Mouse (Mus musculus): ENCODE measurements around the gene Igfbp3.
A peak's percentile ranks its signal among the peaks of the same experiment; 100 is the strongest.

Gene Igfbp3

DNA sequence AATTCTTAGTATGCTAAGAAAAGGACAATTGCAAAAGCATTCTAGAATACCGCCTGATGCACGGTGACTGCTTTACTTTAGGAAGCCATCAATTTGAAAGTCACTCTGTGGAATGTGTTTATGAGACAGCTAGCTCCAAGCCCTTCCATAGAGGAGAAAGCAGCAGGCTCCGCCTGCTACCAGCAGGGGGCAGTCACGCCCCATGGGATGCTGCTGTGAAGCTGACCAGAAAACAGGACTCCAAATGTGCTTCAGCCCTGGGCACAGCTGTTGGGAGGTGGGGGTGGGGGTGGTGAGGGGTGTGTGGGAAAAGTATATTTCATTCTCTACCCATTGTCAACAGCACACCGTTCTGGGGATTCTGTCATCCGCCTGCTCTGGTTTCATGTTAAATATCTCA lies 3.4 kb downstream of the Igfbp3 start:
- DNase-seq, result peak; percentile 79

DNA sequence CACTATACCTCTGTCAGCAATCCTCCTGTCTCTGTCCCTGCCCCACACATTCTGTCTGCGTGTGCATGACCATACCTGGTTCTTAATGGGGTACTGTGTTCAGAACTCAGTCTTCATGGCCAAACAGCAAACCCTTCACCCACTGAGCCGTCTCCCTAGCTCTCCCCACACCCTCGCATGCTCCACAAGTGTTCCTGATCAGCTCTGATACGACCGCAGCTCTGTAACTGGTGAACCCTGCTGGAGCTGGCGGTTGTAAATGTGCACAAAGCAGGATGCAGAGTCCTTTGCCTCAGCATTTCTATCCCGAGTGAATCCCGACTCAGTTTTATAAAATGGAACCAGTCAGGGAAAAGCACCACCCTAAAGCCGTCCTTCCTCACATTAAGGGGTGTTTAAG lies 9.9 kb downstream of the Igfbp3 start:
- no peak for DNase-seq

DNA sequence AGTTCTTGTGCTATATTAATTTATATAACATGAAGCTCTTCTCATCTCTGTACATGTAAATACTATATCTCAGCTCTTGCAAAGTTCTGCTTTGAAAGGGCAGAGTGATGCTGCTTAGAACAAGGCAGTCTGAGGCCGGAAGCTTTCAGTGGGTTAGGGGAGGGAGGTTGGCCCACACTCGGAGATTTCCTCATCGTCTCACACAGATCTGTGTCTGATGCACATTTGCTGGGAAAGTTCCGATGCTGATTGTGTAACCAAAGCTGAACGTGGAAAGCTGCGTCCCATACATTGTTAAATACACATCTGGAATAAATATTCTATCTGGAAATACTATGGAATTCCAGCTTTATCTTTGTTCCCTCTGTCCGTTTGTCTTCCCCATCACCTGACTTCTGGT lies 11.5 kb downstream of the Igfbp3 start:
- no peak for DNase-seq

DNA sequence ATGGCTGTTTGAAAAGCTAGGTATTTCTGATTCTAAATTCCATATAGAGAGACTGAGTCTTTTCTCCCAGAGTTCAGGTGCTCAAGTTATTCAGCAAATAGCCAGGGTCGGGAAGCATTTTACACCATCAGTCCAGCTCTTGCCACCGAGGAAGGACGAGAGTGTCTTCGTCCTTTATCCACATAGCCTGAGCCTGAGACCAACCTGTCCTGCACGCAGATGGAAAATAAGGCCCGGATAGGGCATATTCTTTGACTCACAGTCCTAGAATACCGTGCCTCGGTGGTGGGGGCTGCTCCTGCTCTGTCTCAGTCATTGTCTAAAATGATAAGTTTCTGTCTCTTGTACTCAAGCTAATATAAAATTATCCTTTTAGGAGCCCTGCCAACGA lies 13.3 kb downstream of the Igfbp3 start:
- DNase-seq, result no peak

DNA sequence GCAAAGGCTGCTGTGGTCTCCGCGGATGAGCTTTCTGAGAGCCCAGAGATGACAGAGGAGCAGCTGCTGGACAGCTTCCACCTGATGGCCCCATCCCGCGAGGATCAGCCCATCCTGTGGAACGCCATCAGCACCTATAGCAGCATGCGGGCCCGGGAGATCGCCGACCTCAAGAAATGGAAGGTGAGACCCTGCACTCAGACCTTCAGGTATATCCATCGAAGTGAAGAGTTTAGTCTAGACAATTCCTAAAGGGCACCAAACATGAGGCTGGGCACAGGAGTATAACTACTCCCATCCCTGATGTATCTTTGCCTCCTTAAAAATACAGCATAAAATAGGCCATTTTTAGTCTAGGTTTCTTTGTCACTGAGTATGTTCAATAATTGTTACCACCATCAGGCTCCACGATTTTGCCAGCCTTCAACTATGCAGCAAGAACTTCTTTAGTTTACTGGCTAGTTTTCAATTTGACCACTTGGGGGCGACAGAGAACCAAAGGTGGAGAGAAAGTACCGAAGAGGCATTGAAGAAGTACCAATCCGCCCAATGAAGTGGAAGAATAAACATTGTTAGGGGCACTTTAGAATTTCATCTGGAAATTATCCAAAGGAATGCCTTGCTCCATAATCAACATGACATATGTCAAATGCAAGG lies 13.9 kb downstream of the Igfbp3 start:
- no peak for DNase-seq

DNA sequence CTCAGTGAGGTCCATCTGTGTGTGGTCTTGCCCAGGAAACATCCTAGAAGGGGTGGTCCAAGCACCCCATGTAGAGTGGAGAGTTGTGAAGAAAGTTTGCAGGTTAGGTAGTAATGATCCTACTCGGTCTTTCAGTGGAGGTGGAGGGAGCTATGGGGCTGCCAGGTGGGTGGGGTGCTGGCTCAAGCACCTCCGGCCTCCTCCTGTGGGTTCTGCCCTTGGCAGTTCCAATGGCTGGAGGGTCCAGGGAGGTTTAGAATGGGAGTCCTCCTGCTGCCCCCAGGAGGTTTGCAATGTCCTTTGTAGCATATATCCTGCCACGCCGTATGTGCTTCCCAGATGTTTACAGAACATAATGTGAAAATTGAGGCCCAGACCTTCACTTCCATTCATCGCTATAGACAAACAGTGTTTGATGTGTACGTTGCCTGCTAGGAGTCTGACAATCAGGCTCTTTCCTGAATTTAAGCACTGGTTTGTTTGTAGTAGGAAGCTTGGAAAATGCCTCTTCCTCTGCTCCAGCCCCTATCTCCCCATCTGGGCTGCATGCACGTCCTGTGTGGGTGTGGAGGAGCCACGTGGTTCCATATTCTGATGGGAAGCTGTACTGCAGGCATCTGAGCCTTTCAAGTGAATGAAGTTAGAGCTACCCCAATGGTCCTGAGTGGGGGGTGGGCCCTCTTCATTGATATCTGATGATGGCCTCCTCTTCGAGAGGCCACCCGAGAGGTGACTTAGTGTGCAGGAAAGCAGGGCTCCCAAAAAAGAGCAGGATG lies 15.1 kb downstream of the Igfbp3 start:
- DNase-seq, result no peak

DNA sequence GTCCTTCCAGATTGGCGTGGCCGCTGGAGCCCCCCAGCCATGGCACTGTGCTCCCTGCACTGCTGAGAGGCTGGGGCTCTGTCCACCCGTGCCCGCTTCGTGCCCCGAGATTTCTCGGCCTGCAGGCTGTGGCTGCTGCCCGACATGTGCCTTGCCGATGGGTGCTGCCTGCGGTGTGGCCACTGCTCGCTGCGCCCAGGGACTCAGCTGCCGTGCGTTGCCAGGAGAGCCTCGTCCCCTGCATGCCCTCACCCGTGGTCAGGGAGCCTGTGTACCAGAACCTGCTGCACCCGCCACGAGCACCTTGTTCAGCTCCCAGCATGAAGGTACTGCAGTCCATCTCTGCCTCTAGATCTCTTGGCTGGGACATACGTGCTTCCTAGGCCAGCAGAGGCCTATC lies 15.7 kb downstream of the Igfbp3 start:
- no peak for DNase-seq

DNA sequence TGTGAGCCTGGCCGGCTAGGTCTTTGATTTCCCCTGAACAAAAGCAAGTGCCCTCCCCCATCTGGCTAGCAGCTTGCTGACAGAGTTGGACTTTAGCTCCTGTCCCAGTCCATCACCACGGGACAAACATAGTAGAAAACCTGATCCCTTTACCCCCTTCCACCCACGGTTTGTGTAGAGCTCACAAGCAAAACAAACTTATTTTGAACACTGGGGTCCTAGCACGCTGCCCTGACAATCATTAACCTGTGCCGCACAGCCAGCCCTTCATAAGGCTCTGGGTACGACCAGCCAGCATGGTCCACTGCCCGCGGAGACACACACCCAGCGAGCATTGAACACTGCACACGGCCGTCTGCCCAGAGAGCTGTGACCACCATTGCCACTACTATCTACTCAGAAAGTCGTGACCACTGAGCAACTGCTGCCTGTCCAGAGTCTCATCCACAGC lies 16.2 kb downstream of the Igfbp3 start, which contains the start of gene Igfbp1:
Igfbp1 (plus strand) TSS at position 292 of the 451 bp plus-strand sequence.
- DNase-seq, result no peak

DNA sequence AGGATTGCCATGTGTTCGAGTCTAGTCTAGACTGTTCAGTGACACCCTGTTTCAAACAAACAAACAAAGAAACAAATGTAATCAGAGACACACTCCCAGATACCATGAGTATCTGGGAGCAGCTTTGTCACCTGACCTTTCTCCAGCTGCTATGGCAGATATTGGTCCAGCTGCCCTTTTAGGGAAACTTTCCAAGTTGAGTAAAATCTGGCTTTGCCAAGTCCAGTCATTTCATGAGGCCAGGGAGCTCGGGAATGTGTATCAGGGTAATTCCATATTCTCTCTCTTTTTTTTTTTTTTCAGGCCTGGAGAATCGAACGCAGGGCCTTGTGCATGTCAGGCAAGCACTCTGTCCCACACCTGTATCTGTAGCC lies 18.4 kb downstream of the Igfbp3 start:
- DNase-seq, result no peak

DNA sequence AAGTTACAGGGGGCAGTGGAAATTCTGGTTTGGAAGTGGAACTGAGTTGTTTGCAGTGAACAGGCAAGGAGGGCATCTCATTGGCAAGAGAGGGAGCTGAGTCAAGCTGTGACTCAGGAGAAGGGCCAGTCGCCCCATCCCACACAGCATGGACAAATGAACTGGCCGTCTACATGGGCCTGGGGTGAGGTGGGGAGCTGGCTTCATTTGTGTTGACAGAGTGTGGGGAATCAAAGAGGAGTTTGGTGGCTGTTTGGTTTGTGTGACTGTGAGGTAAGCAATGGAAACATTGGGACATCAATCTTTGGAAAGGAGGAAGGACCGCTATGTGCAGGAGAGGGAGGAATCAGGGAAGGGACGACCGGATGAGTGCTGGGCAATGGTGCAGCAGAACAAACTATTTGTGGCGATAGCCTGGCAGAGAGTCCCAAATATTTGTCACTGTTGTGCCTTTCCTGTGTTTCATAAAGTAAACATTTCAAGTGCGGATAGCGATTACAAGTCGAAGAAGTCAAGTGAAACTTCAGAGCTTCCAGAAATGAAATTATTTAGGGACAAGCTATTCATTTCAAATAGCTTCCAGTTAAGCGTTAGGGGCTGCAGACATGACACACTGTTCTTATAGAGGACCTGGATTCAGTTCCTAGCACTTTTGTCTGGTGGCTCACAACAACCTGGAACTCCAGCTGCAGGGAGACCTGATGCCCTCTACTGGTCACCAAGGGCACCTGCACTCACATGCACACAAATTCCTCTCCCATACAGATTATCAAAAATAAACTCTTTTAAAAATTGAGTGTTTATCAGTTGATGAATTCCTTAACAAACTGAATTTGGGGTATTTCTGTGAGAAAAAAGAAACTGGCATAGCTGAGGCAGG lies 19.1 kb downstream of the Igfbp3 start:
- no peak for DNase-seq

DNA sequence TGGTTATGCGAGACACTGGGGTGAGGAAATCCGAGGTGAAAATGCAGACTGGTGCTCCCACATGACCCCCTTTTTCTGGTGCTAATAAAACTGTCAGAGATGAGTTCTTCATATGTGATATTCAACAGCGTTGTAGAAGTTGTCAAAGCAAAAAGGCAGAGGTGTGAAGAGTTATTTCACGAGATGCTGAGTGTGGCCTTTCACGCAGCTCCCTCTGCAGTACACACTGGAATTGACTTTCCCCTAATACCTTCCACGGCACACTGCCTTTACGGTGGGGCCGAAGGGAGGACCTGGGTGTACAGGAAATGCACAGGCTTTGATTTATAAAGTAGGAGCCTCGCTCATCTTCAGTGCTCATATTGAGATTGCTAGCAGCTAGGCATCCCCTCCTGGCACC lies 20.6 kb downstream of the Igfbp3 start:
- DNase-seq, result no peak

DNA sequence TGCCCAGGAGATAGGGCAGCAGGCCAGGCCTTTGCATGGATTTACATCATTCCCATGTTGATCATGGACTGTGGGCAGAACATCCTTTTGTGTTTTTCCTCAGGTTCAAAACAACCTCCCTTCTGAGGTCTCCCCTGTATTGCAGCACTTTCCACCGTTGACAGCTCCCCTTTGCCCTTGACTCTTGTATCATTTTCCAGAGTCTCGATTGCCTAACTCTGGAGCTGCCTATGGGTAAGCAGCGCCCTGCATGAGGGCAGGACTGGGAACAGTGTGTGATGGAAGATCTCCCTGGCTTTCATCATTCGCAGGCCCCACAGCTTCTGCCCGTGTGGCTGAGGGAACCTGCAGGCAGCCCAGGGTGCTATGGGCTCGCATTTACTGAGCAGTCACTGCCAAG lies 21.0 kb downstream of the Igfbp3 start:
- no peak for DNase-seq

DNA sequence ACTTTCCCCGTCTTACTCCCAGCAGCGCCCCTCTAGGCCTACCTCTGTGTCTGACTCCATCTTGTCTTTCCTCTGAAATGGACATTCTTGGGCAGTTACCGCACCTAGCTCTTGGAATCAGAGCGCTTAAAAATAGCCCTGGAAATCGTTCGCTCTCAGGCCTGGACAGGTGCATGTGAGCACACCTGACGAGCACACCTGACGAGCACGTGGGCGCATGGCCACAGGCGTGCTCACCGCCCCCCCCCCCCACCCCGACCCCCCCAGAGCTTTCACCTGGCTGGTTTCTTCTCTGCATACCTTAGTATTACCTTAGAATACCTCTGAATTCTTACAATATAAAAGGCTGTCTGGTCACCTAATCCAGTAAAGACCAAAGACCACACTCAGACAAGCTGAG lies 25.3 kb downstream of the Igfbp3 start, which contains the start of gene Gm11985:
Gm11985 (minus strand) TSS at position 101 of the 400 bp plus-strand sequence.
- no peak for DNase-seq

DNA sequence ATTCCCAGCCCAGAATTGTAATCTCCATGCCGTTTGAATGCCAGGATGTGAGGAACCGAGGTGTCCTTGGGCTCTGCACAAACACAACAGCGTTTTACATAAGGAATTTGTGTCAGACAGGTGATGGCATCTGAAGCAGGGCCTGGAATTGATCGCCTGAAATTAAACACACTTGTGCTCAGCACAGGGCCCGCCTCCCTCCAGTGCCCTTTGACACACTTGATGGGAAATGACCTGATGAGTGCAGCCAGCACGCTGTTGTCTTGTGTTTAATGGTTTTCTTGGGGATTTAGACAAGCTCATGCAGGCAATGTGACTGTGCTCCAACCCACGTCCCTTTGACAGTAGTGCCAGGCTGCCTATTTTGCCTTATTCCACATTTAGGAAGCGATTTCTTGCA lies 26.3 kb downstream of the Igfbp3 start:
- DNase-seq, result no peak

DNA sequence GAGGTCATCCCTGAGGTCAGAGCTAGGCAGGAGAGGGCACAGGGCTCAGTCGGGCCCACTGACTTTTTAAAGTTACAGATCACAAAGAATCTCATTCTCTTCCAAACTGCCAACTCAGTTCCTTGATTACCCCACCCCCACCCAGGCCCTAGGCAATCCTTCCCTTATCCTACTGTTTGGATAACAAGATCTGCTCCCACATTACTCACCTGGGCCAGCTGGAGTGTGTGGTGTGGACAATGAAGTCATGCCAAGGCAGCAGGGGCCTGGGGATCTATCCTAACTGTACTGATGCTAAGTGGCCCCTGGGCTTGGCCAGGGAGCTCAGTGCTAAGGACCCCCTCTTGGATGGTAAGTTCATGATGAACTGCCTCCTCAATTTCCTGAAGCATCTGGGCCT lies 29.3 kb downstream of the Igfbp3 start:
- DNase-seq, result no peak

DNA sequence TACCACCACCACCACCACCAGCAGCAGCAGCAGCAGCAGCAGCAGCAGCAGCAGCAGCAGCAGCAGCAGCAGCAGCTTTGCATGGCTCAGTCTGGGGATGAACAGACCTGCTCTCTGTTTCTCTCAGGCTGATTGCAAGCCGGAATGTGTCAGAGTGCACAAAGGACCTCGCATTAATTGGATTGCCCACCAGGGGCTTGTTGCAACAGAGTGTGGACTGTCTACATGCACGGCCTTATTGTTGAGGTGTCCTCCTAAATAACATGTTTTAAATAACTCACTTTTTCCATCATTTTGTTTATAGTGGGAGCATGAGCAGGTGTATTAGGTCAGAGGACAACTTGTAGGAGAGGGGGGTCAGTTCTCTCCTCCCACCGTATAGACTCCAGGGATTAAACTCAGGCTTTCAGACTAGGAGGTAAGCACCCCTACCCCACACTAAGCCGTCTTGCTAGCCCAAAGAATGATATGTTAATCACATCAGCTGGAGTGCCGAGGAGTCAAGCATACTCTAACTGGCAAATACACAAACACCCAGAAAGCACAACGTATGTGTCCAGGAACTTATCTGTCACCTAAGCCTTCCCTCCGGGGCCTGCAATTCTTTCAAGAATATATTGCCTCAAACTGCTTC lies 31.2 kb downstream of the Igfbp3 start:
- DNase-seq, result no peak

DNA sequence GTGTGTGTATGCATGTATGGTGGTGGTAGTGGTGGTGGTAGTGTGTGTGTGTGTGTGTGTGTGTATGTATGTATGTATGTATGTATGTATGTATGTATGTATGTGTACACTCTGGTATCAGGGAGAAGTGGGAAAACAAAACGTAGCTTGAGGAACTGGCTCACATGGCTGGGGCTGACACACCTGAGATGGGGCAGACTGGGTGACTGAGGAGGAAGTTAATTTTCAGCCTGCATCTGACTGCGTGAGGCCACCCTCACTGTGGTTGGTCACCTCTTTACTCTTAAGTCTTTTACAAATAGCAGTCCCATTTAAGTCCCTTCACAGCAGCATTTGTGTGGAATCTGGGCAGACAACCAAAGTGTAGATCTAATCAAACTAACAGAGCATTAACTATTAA lies 34.4 kb downstream of the Igfbp3 start:
- no peak for DNase-seq

DNA sequence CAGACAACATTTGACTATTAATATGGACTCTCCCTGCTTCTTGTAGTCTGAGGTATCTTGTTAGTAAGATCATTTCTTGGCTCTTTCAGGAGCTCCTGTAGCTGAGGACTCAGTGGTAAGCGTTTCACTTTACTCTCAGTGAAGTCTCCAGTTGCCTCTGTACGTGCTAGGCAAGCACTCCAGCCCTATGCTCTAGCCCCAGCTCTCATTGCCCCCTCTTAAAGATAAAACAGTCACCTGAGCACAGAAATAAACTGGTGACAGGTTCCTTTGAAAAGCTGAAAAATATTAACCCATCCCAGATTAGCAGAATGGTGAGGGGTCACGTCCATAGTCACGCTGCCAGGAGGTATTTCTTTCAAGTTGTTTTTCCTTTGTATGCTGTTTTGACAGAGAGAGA lies 35.0 kb downstream of the Igfbp3 start:
- DNase-seq, result no peak

DNA sequence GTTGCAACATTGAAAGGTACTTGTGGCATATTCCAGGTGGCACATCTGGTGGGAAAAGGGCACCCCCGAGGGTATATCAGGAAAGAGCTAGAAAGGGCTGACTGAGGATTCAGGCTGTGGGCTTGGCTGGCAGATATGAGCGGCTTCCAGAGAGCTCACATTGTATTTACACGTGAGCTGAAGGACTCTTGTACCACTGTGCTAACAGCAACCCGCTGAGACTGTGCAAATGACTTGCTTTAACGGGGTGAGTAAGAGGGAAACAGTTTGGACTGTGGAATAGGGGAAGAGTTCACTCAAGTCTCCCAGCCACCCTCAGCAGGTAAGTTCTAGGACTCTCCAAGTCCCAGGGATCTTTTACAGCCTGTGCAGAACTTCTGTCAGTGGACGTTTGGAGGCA lies 40.1 kb downstream of the Igfbp3 start:
- DNase-seq, result no peak

DNA sequence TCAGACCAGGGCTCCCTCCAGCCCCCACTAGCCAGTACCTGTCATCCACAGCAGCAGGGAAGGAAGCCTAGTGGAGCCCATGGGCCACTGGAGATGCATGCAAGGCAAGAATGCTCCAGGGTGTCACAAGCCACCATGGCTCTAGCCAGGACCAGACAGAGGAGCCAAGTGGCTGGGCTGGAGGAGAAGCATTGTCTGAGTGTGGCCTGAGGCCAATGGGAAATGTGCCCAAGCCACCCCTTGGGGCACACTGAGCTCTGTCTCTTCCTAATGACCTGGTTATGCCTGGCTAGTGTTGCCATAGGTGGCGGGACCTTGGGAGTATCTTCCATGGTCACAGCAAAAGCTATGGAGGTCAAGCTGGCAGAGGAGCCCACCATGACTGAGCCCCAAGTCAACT lies 44.1 kb downstream of the Igfbp3 start:
- DNase-seq, result no peak

DNA sequence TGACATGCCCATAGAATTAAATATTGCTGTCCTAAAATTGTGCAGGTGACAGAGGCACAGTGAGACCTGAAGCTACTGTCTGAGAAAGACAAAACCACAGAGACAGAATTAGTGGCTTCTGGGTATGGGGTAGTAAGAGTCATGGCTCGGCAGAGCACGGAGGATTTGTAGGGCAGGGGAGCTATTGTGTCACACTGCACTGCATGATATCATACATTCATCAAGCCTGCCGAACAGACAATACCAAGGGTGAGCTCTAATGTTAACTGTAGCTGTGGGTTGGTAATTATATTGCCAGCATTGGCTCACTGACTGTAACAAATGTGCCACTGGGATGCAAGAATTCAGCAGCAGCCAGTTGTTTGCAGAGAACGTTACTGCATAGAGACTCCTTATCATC lies 49.3 kb downstream of the Igfbp3 start:
- DNase-seq, result no peak

DNA sequence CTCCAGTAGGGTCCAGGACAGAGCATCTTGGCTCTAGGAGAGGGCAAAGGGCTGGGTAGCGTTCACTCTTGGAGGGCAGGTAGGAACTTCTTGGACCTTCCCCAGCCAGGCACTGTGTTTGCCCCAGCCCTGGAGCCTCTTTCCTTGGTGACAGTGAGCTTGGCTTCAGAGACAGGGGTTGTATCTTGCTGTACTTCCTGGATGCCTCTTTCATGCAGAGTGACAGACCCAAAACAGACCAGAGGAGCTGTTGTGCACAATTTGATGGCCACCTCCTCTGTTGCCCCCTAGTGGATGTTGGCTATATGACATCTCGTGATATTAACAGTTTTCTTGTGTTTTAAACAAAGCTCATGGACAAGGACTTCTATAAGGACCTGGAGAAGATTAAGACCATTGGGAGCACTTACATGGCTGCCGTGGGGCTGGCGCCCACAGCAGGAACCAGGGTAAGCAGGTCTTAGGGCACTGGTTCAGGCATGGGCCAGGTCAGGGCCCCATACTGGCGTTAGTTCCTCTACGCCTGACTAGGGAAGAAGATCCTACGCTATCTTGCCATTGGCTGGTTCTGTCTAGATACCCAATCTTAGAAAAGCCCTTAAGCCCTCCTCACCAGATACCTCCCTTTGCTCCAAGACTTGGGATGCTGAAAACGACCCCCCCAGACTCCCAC lies 52.1 kb downstream of the Igfbp3 start:
- no peak for DNase-seq

Measured in right cerebral cortex, postnatal 25 days (tissue).